17 mouse cellular contexts compared by ENCODE assay signal in the genomic region with DNA sequence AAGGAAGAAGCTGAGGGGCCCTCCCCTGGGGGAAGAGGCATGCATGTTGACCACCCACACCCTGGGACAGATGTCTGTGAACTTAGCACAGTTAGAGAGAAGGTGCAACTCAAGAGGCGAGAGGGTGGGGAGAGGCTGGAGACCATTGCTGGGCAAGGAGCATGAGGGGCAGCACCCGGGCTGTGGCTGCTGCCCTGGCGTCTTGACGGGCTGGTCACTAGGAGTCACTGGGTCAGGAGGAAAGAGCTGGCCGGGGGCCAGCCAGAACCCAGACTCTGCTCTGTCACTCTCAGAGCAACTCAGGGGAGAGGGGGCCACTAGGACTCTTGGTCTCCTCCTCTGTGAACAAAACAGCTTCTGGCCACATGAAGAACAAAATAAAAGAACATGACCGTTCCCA. TPM values are rescaled to one million over a fixed set of nuclear protein-coding genes. Genes with fewer than 3 reads are reported as not detected.
DNase-seq lines count a peak whose midpoint lies in the region; ATAC-seq and TF ChIP-seq lines count a peak whose summit lies in the region.
"Had no signal": no experiment of that assay in that cellular context is flagged by ENCODE, and none has a peak within 500 bp of the region (broad histone marks: within the 10 kb centered on the region; RNA-seq: fewer than 3 reads in every experiment).

No protein-coding gene starts in this region.

- 86% methylated on average over 6 of the region's 6 CpGs for WGBS in forebrain, embryonic 10.5 days
- WGBS in forebrain, embryonic 12.5 days: 81% methylated on average over 6 of the region's 6 CpGs
- WGBS in kidney, adult 2 months: 41% methylated on average over 6 of the region's 6 CpGs
- 65% methylated on average over 6 of the region's 6 CpGs for WGBS in kidney, embryonic 16.5 days
- WGBS in embryonic facial prominence, embryonic 15.5 days: 80% methylated on average over 6 of the region's 6 CpGs
- 83% methylated on average over 6 of the region's 6 CpGs for WGBS in limb, embryonic 10.5 days

- TF ChIP-seq CTCF in kidney, adult 2 months (conservative IDR thresholded peaks at IDR 0.05; ENCODE audit: insufficient read depth, insufficient read length, low read depth, low read length): no peak

- H3K4me3 ChIP-seq in forebrain, embryonic 10.5 days: no peak overlapping the region
- H3K4me3 ChIP-seq in forebrain, embryonic 12.5 days (replicated peaks): no peak overlapping the region
- H3K4me3 ChIP-seq in kidney, adult 2 months (ENCODE audit: insufficient read depth, low read depth, low read length): no peak overlapping the region
- no peak overlapping the region for H3K4me3 ChIP-seq in kidney, embryonic 16.5 days (ENCODE audit: low read length)
- no peak overlapping the region for H3K4me3 ChIP-seq in embryonic facial prominence, embryonic 15.5 days (replicated peaks)
- H3K4me3 ChIP-seq in limb, embryonic 10.5 days: no peak overlapping the region
- H3K4me3 ChIP-seq: embryonic facial prominence, embryonic 12.5 days; heart, adult 2 months; midbrain, embryonic 13.5 days; myocyte; neural tube, embryonic 15.5 days had no signal

- H3K27ac ChIP-seq in forebrain, embryonic 10.5 days: peak overlapping the region; percentile 75; the same call in 1 of the 2 replicates
- no peak overlapping the region for H3K27ac ChIP-seq in forebrain, embryonic 12.5 days
- no peak overlapping the region for H3K27ac ChIP-seq in kidney, adult 2 months (ENCODE audit: insufficient read depth, low read depth, low read length)
- H3K27ac ChIP-seq in kidney, embryonic 16.5 days (ENCODE audit: low read length): no peak overlapping the region
- H3K27ac ChIP-seq in embryonic facial prominence, embryonic 15.5 days (replicated peaks): 0 out of 2 replicates have a peak overlapping the region, but pooled peaks have one; percentile 3
- peak overlapping the region; percentile 87 for H3K27ac ChIP-seq in limb, embryonic 10.5 days
- H3K27ac ChIP-seq: embryonic facial prominence, embryonic 12.5 days had no signal

- no peak for DNase-seq in forebrain, embryonic 10.5 days (ENCODE audit: extremely low spot score, low spot score)
- peak; percentile 57 for DNase-seq in kidney, adult 2 months
- DNase-seq in limb, embryonic 10.5 days (ENCODE audit: low spot score): no peak
- DNase-seq in right cerebral cortex, postnatal 36 days (ENCODE audit: low spot score in 2 of 2): no peak
- DNase-seq: cerebellum, adult 11 months; gastrocnemius, postnatal 10 days had no signal

- H3K4me1 ChIP-seq in forebrain, embryonic 10.5 days: peaks cover 54% of the 10 kb centered on the region
- peaks cover 37% of the 10 kb centered on the region for H3K4me1 ChIP-seq in forebrain, embryonic 12.5 days
- H3K4me1 ChIP-seq in kidney, adult 2 months (ENCODE audit: control insufficient read depth, insufficient read depth, low read length): peaks cover 18% of the 10 kb centered on the region
- peaks cover 56% of the 10 kb centered on the region for H3K4me1 ChIP-seq in kidney, embryonic 16.5 days (ENCODE audit: insufficient read depth, low read length)
- peaks cover 54% of the 10 kb centered on the region for H3K4me1 ChIP-seq in embryonic facial prominence, embryonic 15.5 days
- peaks cover 65% of the 10 kb centered on the region for H3K4me1 ChIP-seq in limb, embryonic 10.5 days

- no peak for ATAC-seq in forebrain, embryonic 12.5 days (ENCODE audit: low FRiP score)
- no peak for ATAC-seq in kidney, embryonic 16.5 days (ENCODE audit: low FRiP score, low TSS enrichment)
- no peak for ATAC-seq in embryonic facial prominence, embryonic 15.5 days (ENCODE audit: insufficient number of reproducible peaks, low FRiP score, low TSS enrichment, low read depth)
- ATAC-seq: hindbrain, embryonic 16.5 days; midbrain, embryonic 13.5 days had no signal

- no peak overlapping the region for H3K9ac ChIP-seq in forebrain, embryonic 12.5 days
- H3K9ac ChIP-seq in kidney, embryonic 16.5 days (replicated peaks; ENCODE audit: low read length): no peak overlapping the region; the same call in 1 of the 2 replicates
- H3K9ac ChIP-seq in embryonic facial prominence, embryonic 15.5 days: no peak overlapping the region
- H3K9ac ChIP-seq: embryonic facial prominence, embryonic 12.5 days; midbrain, embryonic 13.5 days; neural tube, embryonic 15.5 days had no signal

- H3K36me3 ChIP-seq in forebrain, embryonic 10.5 days (replicated peaks): no peaks in the 10 kb centered on the region
- no peaks in the 10 kb centered on the region for H3K36me3 ChIP-seq in forebrain, embryonic 12.5 days (replicated peaks)
- H3K36me3 ChIP-seq in kidney, adult 2 months (ENCODE audit: control insufficient read depth, insufficient read depth, low read length): no peaks in the 10 kb centered on the region
- H3K36me3 ChIP-seq in kidney, embryonic 16.5 days (ENCODE audit: insufficient read depth, low read length): no peaks in the 10 kb centered on the region
- H3K36me3 ChIP-seq in embryonic facial prominence, embryonic 15.5 days: no peaks in the 10 kb centered on the region
- no peaks in the 10 kb centered on the region for H3K36me3 ChIP-seq in limb, embryonic 10.5 days
- H3K36me3 ChIP-seq: embryonic facial prominence, embryonic 12.5 days; midbrain, embryonic 13.5 days; neural tube, embryonic 15.5 days had no signal

- peaks cover 6% of the 10 kb centered on the region; the same call in 1 of the 2 replicates for H3K9me3 ChIP-seq in forebrain, embryonic 10.5 days
- no peaks in the 10 kb centered on the region for H3K9me3 ChIP-seq in forebrain, embryonic 12.5 days
- no peaks in the 10 kb centered on the region; the same call in 1 of the 2 replicates for H3K9me3 ChIP-seq in kidney, embryonic 16.5 days (ENCODE audit: low read length)
- H3K9me3 ChIP-seq in embryonic facial prominence, embryonic 15.5 days (replicated peaks): no peaks in the 10 kb centered on the region
- H3K9me3 ChIP-seq in limb, embryonic 10.5 days (replicated peaks): 0 out of 2 replicates have a peak, but pooled peaks cover 2% of the 10 kb centered on the region
- H3K9me3 ChIP-seq: embryonic facial prominence, embryonic 12.5 days; midbrain, embryonic 13.5 days; neural tube, embryonic 15.5 days had no signal

- TF ChIP-seq POLR2A in kidney, adult 2 months (IDR thresholded peaks at IDR 0.05; ENCODE audit: low read depth, low read length): no peak

- no peak overlapping the region for H3K4me2 ChIP-seq in forebrain, embryonic 12.5 days
- H3K4me2 ChIP-seq in kidney, embryonic 16.5 days (replicated peaks; ENCODE audit: low read depth, low read length): no peak overlapping the region
- no peak overlapping the region for H3K4me2 ChIP-seq in embryonic facial prominence, embryonic 15.5 days (replicated peaks)
- H3K4me2 ChIP-seq: embryonic facial prominence, embryonic 12.5 days; midbrain, embryonic 13.5 days; neural tube, embryonic 15.5 days had no signal

- H3K27me3 ChIP-seq in forebrain, embryonic 10.5 days (ENCODE audit: poor library complexity, severe bottlenecking): peaks cover 24% of the 10 kb centered on the region
- 0 out of 2 replicates have a peak, but pooled peaks cover 3% of the 10 kb centered on the region for H3K27me3 ChIP-seq in forebrain, embryonic 12.5 days
- H3K27me3 ChIP-seq in kidney, adult 2 months (replicated peaks; ENCODE audit: control insufficient read depth, insufficient read depth, low read length): no peaks in the 10 kb centered on the region
- no peaks in the 10 kb centered on the region for H3K27me3 ChIP-seq in kidney, embryonic 16.5 days (ENCODE audit: insufficient read depth, low read length)
- H3K27me3 ChIP-seq in embryonic facial prominence, embryonic 15.5 days: no peaks in the 10 kb centered on the region
- no peaks in the 10 kb centered on the region for H3K27me3 ChIP-seq in limb, embryonic 10.5 days (ENCODE audit: low read depth, poor library complexity, severe bottlenecking)
- H3K27me3 ChIP-seq: embryonic facial prominence, embryonic 12.5 days; midbrain, embryonic 13.5 days; neural tube, embryonic 15.5 days had no signal

RNA-seq across cellular contexts. Expression of gene Fam92b, which starts 12.2 kb away (rescaled TPM):
- polyA plus RNA-seq in forebrain, embryonic 10.5 days (2016; fragmentation: Nextera tagmentation; extraction: Ambion mirVana): 2.0 TPM in 2 replicates
- polyA plus RNA-seq in forebrain, embryonic 12.5 days (2016; fragmentation: Nextera tagmentation; extraction: Ambion mirVana): 2.5 and 3.2 TPM in 2 replicates
- polyA plus RNA-seq in kidney, adult 2 months (2012; rRNA removed): not detected in 2 replicates
- polyA plus RNA-seq in kidney, embryonic 16.5 days (2015; fragmentation: Nextera tagmentation; extraction: Ambion mirVana): 0.14 and 0.22 TPM in 2 replicates
- polyA plus RNA-seq in embryonic facial prominence, embryonic 15.5 days (2015; fragmentation: Nextera tagmentation; extraction: Ambion mirVana): 6.6 and 11.4 TPM in 2 replicates
- polyA plus RNA-seq in limb, embryonic 10.5 days (2016; fragmentation: Nextera tagmentation; extraction: Ambion mirVana): 0.16 TPM in 1 of 2 replicates, not detected in the other
- polyA plus RNA-seq: C2C12; liver, adult 2 months; myocyte had no signal

RNA-seq across cellular contexts. Expression of gene Gse1, which starts 38.8 kb away (rescaled TPM):
- 11.1 and 12.0 TPM in 2 replicates for polyA plus RNA-seq in forebrain, embryonic 10.5 days (2016; fragmentation: Nextera tagmentation; extraction: Ambion mirVana)
- 20.4 and 27.0 TPM in 2 replicates for polyA plus RNA-seq in forebrain, embryonic 12.5 days (2016; fragmentation: Nextera tagmentation; extraction: Ambion mirVana)
- polyA plus RNA-seq in kidney, adult 2 months (2012; rRNA removed): 14.8 and 15.6 TPM in 2 replicates
- 6.7 and 7.9 TPM in 2 replicates for polyA plus RNA-seq in kidney, embryonic 16.5 days (2015; fragmentation: Nextera tagmentation; extraction: Ambion mirVana)
- 11.1 and 12.0 TPM in 2 replicates for polyA plus RNA-seq in embryonic facial prominence, embryonic 15.5 days (2015; fragmentation: Nextera tagmentation; extraction: Ambion mirVana)
- polyA plus RNA-seq in limb, embryonic 10.5 days (2016; fragmentation: Nextera tagmentation; extraction: Ambion mirVana): 6.7 and 8.1 TPM in 2 replicates

Comparison
In these comparisons a context has a peak if more than half of its experiments do, and no peak if none do; other contexts are left out.
1. H3K27ac ChIP-seq: peak in forebrain, embryonic 10.5 days (single experiment), embryonic facial prominence, embryonic 15.5 days (single experiment) and limb, embryonic 10.5 days (single experiment); none in forebrain, embryonic 12.5 days (single experiment), kidney, adult 2 months (single experiment) and kidney, embryonic 16.5 days (single experiment).